Mouse (Mus musculus) midbrain, embryonic 14.5 days (tissue): Measurements from ENCODE around the gene Dpf3. TPM values are rescaled to one million over a fixed set of nuclear protein-coding genes. Genes with fewer than 3 reads are reported as not detected.

ENCODE experiments used
- ATAC-seq: fragments of 200-750 bp; cut with Nextera tagmentation; 2 replicates; pipeline ENCODE4 v1.8.0; 2017; ENCODE audit warnings: moderate number of reproducible peaks, moderate library complexity; ENCODE audit not compliant: low FRiP score, low TSS enrichment
- DNase-seq: peaks from one replicate; pipeline ENCODE4 v3.0.0-alpha.2; 2015
- H3K27ac ChIP-seq: fragments of 300-500 bp; sonication (generic); replicated peaks from 2 replicates; pipeline ENCODE4 v1.5.1; 2014; ENCODE audit warnings: mild to moderate bottlenecking, low read depth, low read length, moderate library complexity
- H3K27me3 ChIP-seq: fragments of 300-500 bp; sonication (generic); 2 replicates; pipeline ENCODE4 v1.6.1; 2014; ENCODE audit warnings: low read length, control low read depth, mixed read lengths; ENCODE audit not compliant: control insufficient read depth, insufficient read depth
- H3K36me3 ChIP-seq: fragments of 300-500 bp; sonication (generic); 2 replicates; pipeline ENCODE4 v1.6.1; 2014; ENCODE audit warnings: low read length, control low read depth; ENCODE audit not compliant: control insufficient read depth, insufficient read depth
- H3K4me1 ChIP-seq: fragments of 300-500 bp; sonication (generic); 2 replicates; pipeline ENCODE4 v1.6.1; 2014; ENCODE audit warnings: mild to moderate bottlenecking, antibody characterized with exemption, low read length, control low read depth; ENCODE audit not compliant: control insufficient read depth, insufficient read depth
- H3K4me2 ChIP-seq: fragments of 300-500 bp; sonication (generic); 2 replicates; pipeline ENCODE4 v1.6.1; 2014; ENCODE audit warnings: mild to moderate bottlenecking, low read length, moderate library complexity
- H3K4me3 ChIP-seq: fragments of 300-500 bp; sonication (generic); replicated peaks from 2 replicates; pipeline ENCODE4 v1.5.1; 2014; ENCODE audit warnings: low read depth, low read length
- H3K9ac ChIP-seq: fragments of 300-500 bp; sonication (generic); replicated peaks from 2 replicates; pipeline ENCODE4 v1.6.1; 2014; ENCODE audit warnings: mild to moderate bottlenecking, low read length, moderate library complexity
- H3K9me3 ChIP-seq: fragments of 300-500 bp; sonication (generic); 2 replicates; pipeline ENCODE4 v1.6.1; 2016; ENCODE audit warnings: low read length, control low read depth, mixed read lengths; ENCODE audit not compliant: control insufficient read depth
- WGBS: fragments of 180-500 bp; shearing (Covaris S2); extraction: QIAGEN DNeasy Blood & Tissue Kit; methylation state at CpG from one replicate; pipeline ENCODE4 v1.1.7; 2014; 5-methylcytosine and 5-hydroxymethylcytosine counted together
- polyA plus RNA-seq: library from polyadenylated mRNA; unstranded; fragments of >200 nt; fragmentation: Nextera tagmentation; extraction: Ambion mirVana; gene quantifications from 2 replicates; pipeline ENCODE4 v1.2.1, GENCODE M21; 2014

Dpf3 gene
- polyA plus RNA-seq, 1 experiment from 2014 or later = 30.1 TPM

GRCm38 (mm10) chr12:83473987-83474600, 13.4 kb downstream of the Dpf3 start:
- Histone ChIP-seq H3K27ac (no peak overlapping the region), H3K9ac (no peak overlapping the region), H3K27me3 (no peaks in the 10 kb centered on the region), H3K9me3 (no peaks in the 10 kb centered on the region), H3K4me2 (no peak overlapping the region), H3K4me3 (no peak overlapping the region), H3K4me1 (peaks cover 27% of the 10 kb centered on the region; the same call in 1 of the 2 replicates), H3K36me3 (no peaks in the 10 kb centered on the region)
- no peak for DNase-seq
- ATAC-seq = no peak
- WGBS = 45% methylated on average over 5 of the region's 5 CpGs

- H3K4me1 ChIP-seq = peaks cover 26% of the 10 kb centered on the region
- ATAC-seq (no peak), DNase-seq (no peak)
- H3K27me3 ChIP-seq = no peaks in the 10 kb centered on the region
- H3K36me3 ChIP-seq = no peaks in the 10 kb centered on the region
- no peak overlapping the region for H3K4me3 ChIP-seq
- H3K9me3 ChIP-seq = no peaks in the 10 kb centered on the region
- no peak overlapping the region for H3K4me2 ChIP-seq
- H3K27ac ChIP-seq = no peak overlapping the region
- no peak overlapping the region for H3K9ac ChIP-seq
- 87% methylated on average over 7 of the region's 7 CpGs for WGBS
These were observed 15.8 kb downstream of the Dpf3 start for GRCm38 (mm10) chr12:83471760-83472159.

GRCm38 (mm10) chr12:83470085-83470484, 17.4 kb downstream of the Dpf3 start:
- H3K27me3 ChIP-seq = no peaks in the 10 kb centered on the region
- WGBS = 16% methylated on average over 9 of the region's 9 CpGs
- H3K36me3 ChIP-seq = no peaks in the 10 kb centered on the region
- no peak overlapping the region for H3K9ac ChIP-seq
- H3K4me1 ChIP-seq = peaks cover 10% of the 10 kb centered on the region
- no peaks in the 10 kb centered on the region for H3K9me3 ChIP-seq
- H3K4me3 ChIP-seq = no peak overlapping the region
- H3K4me2 ChIP-seq = no peak overlapping the region
- no peak overlapping the region for H3K27ac ChIP-seq
- no peak for DNase-seq
- no peak for ATAC-seq

GRCm38 (mm10) chr12:83466508-83467430, 20.7 kb downstream of the Dpf3 start:
- Histone ChIP-seq H3K4me1 (peaks cover 3% of the 10 kb centered on the region), H3K4me2 (no peak overlapping the region), H3K9me3 (no peaks in the 10 kb centered on the region), H3K36me3 (no peaks in the 10 kb centered on the region), H3K4me3 (no peak overlapping the region), H3K27me3 (no peaks in the 10 kb centered on the region), H3K9ac (no peak overlapping the region), H3K27ac (no peak overlapping the region)
- DNase-seq (no peak), ATAC-seq (no peak)
- WGBS = 38% methylated on average over 6 of the region's 6 CpGs

GRCm38 (mm10) chr12:83466053-83466452, 21.5 kb downstream of the Dpf3 start:
- H3K9ac ChIP-seq = no peak overlapping the region
- H3K4me1 ChIP-seq = peaks cover 3% of the 10 kb centered on the region
- WGBS = 87% methylated on average over 4 of the region's 4 CpGs
- no peaks in the 10 kb centered on the region for H3K9me3 ChIP-seq
- DNase-seq = no peak
- H3K27me3 ChIP-seq = no peaks in the 10 kb centered on the region
- H3K4me2 ChIP-seq = no peak overlapping the region
- H3K27ac ChIP-seq = no peak overlapping the region
- no peak overlapping the region for H3K4me3 ChIP-seq
- no peaks in the 10 kb centered on the region for H3K36me3 ChIP-seq
- ATAC-seq = no peak

GRCm38 (mm10) chr12:83460272-83460671, 27.2 kb downstream of the Dpf3 start:
- Histone ChIP-seq H3K9me3 (no peaks in the 10 kb centered on the region), H3K9ac (no peak overlapping the region), H3K4me2 (no peak overlapping the region), H3K36me3 (no peaks in the 10 kb centered on the region), H3K4me3 (no peak overlapping the region), H3K27ac (no peak overlapping the region), H3K4me1 (no peaks in the 10 kb centered on the region), H3K27me3 (no peaks in the 10 kb centered on the region)
- DNase-seq (no peak), ATAC-seq (no peak)
- WGBS = 78% methylated on average over 3 of the region's 3 CpGs

- no peak overlapping the region for H3K27ac ChIP-seq
- no peak for ATAC-seq
These were observed 32.7 kb downstream of the Dpf3 start for GRCm38 (mm10) chr12:83454697-83455321.

GRCm38 (mm10) chr12:83451850-83452249, 35.7 kb downstream of the Dpf3 start:
- ATAC-seq = no peak
- Histone ChIP-seq H3K36me3 (no peaks in the 10 kb centered on the region), H3K4me3 (no peak overlapping the region), H3K27ac (peak overlapping the region; percentile 50; the same call in 1 of the 2 replicates), H3K4me2 (no peak overlapping the region), H3K4me1 (peaks cover 8% of the 10 kb centered on the region; the same call in 1 of the 2 replicates), H3K9ac (no peak overlapping the region), H3K27me3 (no peaks in the 10 kb centered on the region), H3K9me3 (no peaks in the 10 kb centered on the region)
- DNase-seq = peak; percentile 27
- WGBS = 24% methylated on average over 8 of the region's 8 CpGs

More at GRCm38 (mm10) chr12:83454697-83455321, 32.7 kb downstream of the Dpf3 start:
- Histone ChIP-seq H3K4me3 (no peak overlapping the region), H3K27me3 (no peaks in the 10 kb centered on the region), H3K4me2 (no peak overlapping the region), H3K36me3 (no peaks in the 10 kb centered on the region), H3K4me1 (no peaks in the 10 kb centered on the region), H3K9ac (no peak overlapping the region), H3K9me3 (no peaks in the 10 kb centered on the region)
- DNase-seq = no peak
- 69% methylated on average over 5 of the region's 5 CpGs for WGBS
